Mouse (Mus musculus): ENCODE measurements around the gene Sqstm1. TPM values are rescaled to one million over a fixed set of nuclear protein-coding genes. Genes with fewer than 3 reads are reported as not detected.

The Sqstm1 gene
- total and polyA plus RNA-seq, 3 experiments = 187 to 223 TPM; not detected in 1

DNA sequence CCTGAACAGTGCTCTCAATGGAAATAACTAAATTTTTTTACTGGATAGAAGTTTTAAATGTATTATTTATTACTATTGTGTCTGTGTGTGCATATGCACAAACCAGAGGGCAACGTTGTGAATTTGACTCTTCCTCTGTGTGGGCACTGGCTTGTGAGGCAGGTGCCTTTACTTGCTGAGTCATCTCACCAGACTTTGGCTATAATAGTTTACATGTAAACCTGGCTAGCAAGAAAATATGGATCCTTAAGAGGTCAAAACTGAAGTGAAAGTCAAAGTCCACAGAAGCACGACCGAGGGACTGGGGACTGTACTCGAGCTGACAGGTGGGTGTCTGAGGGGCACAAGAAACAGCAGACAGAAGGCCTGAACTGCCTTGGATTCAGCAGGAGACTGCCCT lies 27.9 kb downstream of the Sqstm1 start:
- DNase-seq (ENCODE audit: low read depth, low spot score) = no peak
- H3K79me2 ChIP-seq (ENCODE audit: control insufficient read depth, insufficient read depth, low read length, poor library complexity) = no peaks in the 10 kb centered on the region
- no peak overlapping the region for H3K4me3 ChIP-seq (ENCODE audit: control insufficient read depth in 1 of 2, insufficient read depth in 1 of 2, low read depth in 2 of 2, low read length in 2 of 2)
- no peaks in the 10 kb centered on the region for H3K27me3 ChIP-seq (ENCODE audit: control insufficient read depth in 1 of 2, insufficient read depth in 2 of 2, low read length in 2 of 2)
- H3K9ac ChIP-seq (ENCODE audit: control insufficient read depth, low read depth, low read length, poor library complexity, severe bottlenecking) = no peak overlapping the region
- peaks cover 9 to 12% of the 10 kb centered on the region in 2 experiments for H3K4me1 ChIP-seq (ENCODE audit: control insufficient read depth in 1 of 2, insufficient read depth in 2 of 2, low read length in 2 of 2)
- TF ChIP-seq GABPA (IDR thresholded peaks at IDR 0.05; ENCODE audit: low read depth, low read length) (peak; percentile 42; the same call in 1 of the 2 replicates), KAT2A (conservative IDR thresholded peaks at IDR 0.05; ENCODE audit: low read depth, low read length) (no peak), EP300 (IDR thresholded peaks at IDR 0.05; ENCODE audit: low read depth in 1 of 2, low read length in 2 of 2) (0 out of 4 replicates have a peak, but pooled peaks of 1 of the 2 experiments have one; percentile 19)
- H3K27ac ChIP-seq (ENCODE audit: control insufficient read depth, low read depth, low read length) = no peak overlapping the region
- no peaks in the 10 kb centered on the region for H3K9me3 ChIP-seq (replicated peaks; ENCODE audit: insufficient read depth, low read length)
- peaks cover 0 to 2% of the 10 kb centered on the region in 2 experiments; a peak in 1 of 4 replicates for H3K36me3 ChIP-seq (ENCODE audit: control insufficient read depth in 1 of 2, insufficient read depth in 2 of 2, low read length in 2 of 2)

DNA sequence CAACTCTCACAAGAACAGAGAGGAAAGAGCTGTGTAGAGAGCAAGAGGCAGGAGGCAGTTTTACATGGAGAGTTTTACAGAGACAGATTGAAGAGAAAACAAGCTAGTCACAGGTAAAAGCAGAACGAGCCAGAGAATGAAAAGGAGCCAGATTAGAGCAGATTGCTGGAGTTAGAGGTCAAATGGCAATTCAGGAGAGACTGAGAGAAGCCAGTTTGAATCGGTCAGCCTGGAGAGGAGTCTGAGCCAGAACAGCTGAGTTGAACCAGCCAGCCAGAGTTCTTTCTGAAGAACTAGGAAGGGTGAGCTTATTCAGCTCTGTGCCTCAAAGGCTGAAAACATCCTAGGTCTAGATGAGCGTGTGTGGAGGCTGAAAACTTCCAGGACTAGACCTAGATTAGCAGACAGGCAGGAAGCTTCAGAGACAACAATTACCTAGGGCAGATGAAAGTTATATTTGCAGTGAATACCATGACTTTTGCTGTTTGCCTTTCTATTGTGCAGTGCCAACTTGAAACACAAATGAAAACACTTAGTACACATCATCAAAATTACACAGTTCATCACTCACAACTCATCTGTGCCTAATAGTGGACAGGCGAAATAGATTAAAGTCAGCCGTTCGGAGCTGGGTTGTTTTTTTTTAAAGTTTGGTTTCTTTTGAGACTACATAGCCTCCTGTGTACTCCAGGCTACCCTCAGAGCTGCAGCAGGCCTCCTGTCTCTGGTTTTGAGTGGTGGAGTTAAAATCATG lies 30.0 kb downstream of the Sqstm1 start:
- no peak overlapping the region for H3K27ac ChIP-seq (ENCODE audit: control insufficient read depth, low read depth, low read length)
- H3K9ac ChIP-seq (ENCODE audit: control insufficient read depth, low read depth, low read length, poor library complexity, severe bottlenecking) = no peak overlapping the region
- peaks cover 12 to 13% of the 10 kb centered on the region in 2 experiments for H3K4me1 ChIP-seq (ENCODE audit: control insufficient read depth in 1 of 2, insufficient read depth in 2 of 2, low read length in 2 of 2)
- no peaks in the 10 kb centered on the region for H3K9me3 ChIP-seq (replicated peaks; ENCODE audit: insufficient read depth, low read length)
- H3K36me3 ChIP-seq (ENCODE audit: control insufficient read depth in 1 of 2, insufficient read depth in 2 of 2, low read length in 2 of 2) = peaks cover 0 to 5% of the 10 kb centered on the region in 2 experiments; a peak in 2 of 4 replicates
- no peak overlapping the region for H3K4me3 ChIP-seq (ENCODE audit: control insufficient read depth in 1 of 2, insufficient read depth in 1 of 2, low read depth in 2 of 2, low read length in 2 of 2)
- no peaks in the 10 kb centered on the region for H3K27me3 ChIP-seq (ENCODE audit: control insufficient read depth in 1 of 2, insufficient read depth in 2 of 2, low read length in 2 of 2)
- H3K79me2 ChIP-seq (ENCODE audit: control insufficient read depth, insufficient read depth, low read length, poor library complexity) = no peaks in the 10 kb centered on the region
- DNase-seq (ENCODE audit: low read depth, low spot score) = no peak
- TF ChIP-seq ELF1 (IDR thresholded peaks at IDR 0.05; ENCODE audit: low read depth, low read length) (no peak), POLR2A (IDR thresholded peaks at IDR 0.05; ENCODE audit: control insufficient read depth in 1 of 2, insufficient read depth in 1 of 2, low read depth in 1 of 2, low read length in 2 of 2, poor library complexity in 1 of 2) (no peak), UBTF (IDR thresholded peaks at IDR 0.05; ENCODE audit: borderline replicate concordance, insufficient read depth, low read depth, low read length) (no peak), USF2 (IDR thresholded peaks at IDR 0.05; ENCODE audit: borderline replicate concordance in 1 of 2, insufficient read depth in 1 of 2, low read depth in 1 of 2, low read length in 2 of 2) (no peak), TAL1 (IDR thresholded peaks at IDR 0.05; ENCODE audit: low read length) (no peak), KAT2A (conservative IDR thresholded peaks at IDR 0.05; ENCODE audit: low read depth, low read length) (no peak), MAZ (IDR thresholded peaks at IDR 0.05; ENCODE audit: low read depth, low read length) (no peak), ZNF384 (IDR thresholded peaks at IDR 0.05; ENCODE audit: low read depth, low read length) (no peak), ZMIZ1 (IDR thresholded peaks at IDR 0.05; ENCODE audit: low read depth, low read length) (no peak), CTCF (IDR thresholded peaks at IDR 0.05 in 2 of 3, conservative IDR thresholded peaks at IDR 0.05 in 1 of 3; ENCODE audit: control insufficient read depth in 1 of 3, insufficient read depth in 1 of 3, low read depth in 2 of 3, low read length in 3 of 3, poor library complexity in 1 of 3, severe bottlenecking in 1 of 3) (no peak), ETS1 (IDR thresholded peaks at IDR 0.05; ENCODE audit: low read depth, low read length) (no peak), HCFC1 (IDR thresholded peaks at IDR 0.05; ENCODE audit: low read depth, low read length) (no peak), GATA1 (IDR thresholded peaks at IDR 0.05; ENCODE audit: low read depth, low read length) (no peak), MEF2A (IDR thresholded peaks at IDR 0.05; ENCODE audit: extremely low read depth, insufficient replicate concordance, low read depth, low read length, poor library complexity, severe bottlenecking) (no peak), ZKSCAN1 (IDR thresholded peaks at IDR 0.05; ENCODE audit: low read depth, low read length) (no peak), POLR2AphosphoS2 (IDR thresholded peaks at IDR 0.05; ENCODE audit: low read length) (no peak), RAD21 (IDR thresholded peaks at IDR 0.05; ENCODE audit: low read depth, low read length) (no peak)

All from MEL (cell line).